Mouse (Mus musculus): ENCODE measurements around the gene A730061H03Rik. TPM values are rescaled to one million over a fixed set of nuclear protein-coding genes. Genes with fewer than 3 reads are reported as not detected.
A peak's percentile ranks its signal among the peaks of the same experiment; 100 is the strongest.

Gene A730061H03Rik
- polyA plus RNA-seq, 1 experiment from 2014 or later: 1.4 TPM

DNA sequence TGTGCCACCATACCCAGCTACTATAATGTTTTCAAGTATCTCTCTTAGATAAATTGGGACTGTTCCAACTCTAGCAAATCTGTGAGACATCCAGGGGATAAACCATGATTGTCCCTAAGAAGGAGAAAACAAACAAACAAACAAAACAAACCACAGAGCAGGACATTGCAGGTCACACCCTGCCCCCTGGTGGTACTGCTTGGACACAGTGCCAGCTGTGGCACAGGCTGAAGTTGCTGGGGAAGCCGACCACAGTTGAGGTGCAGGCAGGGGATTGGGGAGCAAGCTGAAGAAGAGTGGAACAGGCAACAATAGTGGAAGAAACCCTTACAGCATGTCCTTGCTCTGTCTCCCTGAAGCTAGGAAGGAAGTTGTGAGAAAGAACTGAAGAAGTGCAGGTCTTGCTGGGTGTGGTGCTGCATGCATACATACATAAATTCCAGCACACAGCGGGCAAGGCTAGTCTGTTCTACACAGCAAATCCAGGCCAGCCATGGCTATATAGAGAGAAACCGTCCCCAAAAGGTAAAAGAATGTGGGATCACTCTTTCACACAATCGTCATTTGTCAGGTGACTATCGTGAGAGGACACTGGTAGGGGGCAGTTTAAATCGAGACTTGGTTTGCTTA, 24.0 kb downstream of the A730061H03Rik start:
- WGBS: 46% methylated on average over 6 of the region's 6 CpGs
- Histone ChIP-seq H3K4me1 (peaks cover 10% of the 10 kb centered on the region), H3K9me3 (no peaks in the 10 kb centered on the region), H3K27ac (no peak overlapping the region), H3K36me3 (no peaks in the 10 kb centered on the region), H3K4me3 (no peak overlapping the region), H3K27me3 (no peaks in the 10 kb centered on the region), H3K4me2 (no peak overlapping the region), H3K9ac (no peak overlapping the region)
- no peak for ATAC-seq (ENCODE audit: insufficient number of reproducible peaks, low FRiP score, low TSS enrichment, low read depth)

DNA sequence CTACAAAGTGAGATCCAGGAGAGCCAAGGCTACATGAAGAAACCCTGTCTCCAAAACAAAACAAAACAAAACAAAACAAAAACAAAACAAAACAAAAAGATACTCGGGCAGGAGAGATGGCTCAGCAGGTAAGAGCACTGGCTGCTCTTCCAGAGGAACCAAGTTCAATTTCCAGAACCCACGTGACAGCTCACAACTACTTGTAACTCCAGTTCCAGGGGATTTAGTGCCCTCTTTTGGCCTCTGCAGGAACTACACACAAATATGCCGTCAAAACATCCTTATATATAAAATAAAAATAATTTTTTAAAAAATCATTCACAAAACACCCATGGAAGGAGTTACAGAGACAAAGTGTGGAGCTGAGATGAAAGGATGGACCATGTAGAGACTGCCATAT, 32.3 kb downstream of the A730061H03Rik start:
- Histone ChIP-seq H3K27ac (no peak overlapping the region), H3K4me2 (no peak overlapping the region), H3K4me1 (no peaks in the 10 kb centered on the region), H3K36me3 (no peaks in the 10 kb centered on the region), H3K9me3 (no peaks in the 10 kb centered on the region), H3K4me3 (no peak overlapping the region), H3K27me3 (peaks cover 6% of the 10 kb centered on the region; the same call in 1 of the 2 replicates), H3K9ac (no peak overlapping the region)
- no peak for ATAC-seq (ENCODE audit: insufficient number of reproducible peaks, low FRiP score, low TSS enrichment, low read depth)
- WGBS: 20% methylated on average over 3 of the region's 3 CpGs

DNA sequence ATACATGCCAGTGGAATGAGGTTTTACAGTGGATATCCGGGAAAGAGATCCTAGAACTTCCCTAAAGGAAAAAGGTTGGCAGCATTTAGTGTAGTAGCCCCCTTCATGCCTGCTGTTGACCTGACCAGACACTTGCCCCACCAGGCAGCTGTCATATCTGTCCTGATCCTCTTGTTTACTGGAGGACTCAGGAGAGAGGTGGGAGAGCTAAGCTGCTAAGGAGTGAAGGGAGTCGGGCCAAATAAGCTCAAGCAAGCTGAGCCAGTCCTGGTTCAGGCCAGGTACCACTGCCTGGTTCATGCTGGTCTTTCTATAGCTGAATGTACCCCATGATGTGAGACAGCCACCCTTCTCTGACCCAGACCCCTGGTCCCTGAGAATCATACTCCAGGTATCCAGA, 33.5 kb downstream of the A730061H03Rik start:
- no peak overlapping the region for H3K4me3 ChIP-seq
- H3K9ac ChIP-seq: no peak overlapping the region
- WGBS: 81% methylated on average over 2 of the region's 2 CpGs
- ATAC-seq (ENCODE audit: insufficient number of reproducible peaks, low FRiP score, low TSS enrichment, low read depth): no peak
- no peak overlapping the region for H3K4me2 ChIP-seq
- no peak overlapping the region for H3K27ac ChIP-seq
- no peaks in the 10 kb centered on the region for H3K4me1 ChIP-seq
- H3K36me3 ChIP-seq: no peaks in the 10 kb centered on the region
- H3K27me3 ChIP-seq: peaks cover 17% of the 10 kb centered on the region
- H3K9me3 ChIP-seq: no peaks in the 10 kb centered on the region

DNA sequence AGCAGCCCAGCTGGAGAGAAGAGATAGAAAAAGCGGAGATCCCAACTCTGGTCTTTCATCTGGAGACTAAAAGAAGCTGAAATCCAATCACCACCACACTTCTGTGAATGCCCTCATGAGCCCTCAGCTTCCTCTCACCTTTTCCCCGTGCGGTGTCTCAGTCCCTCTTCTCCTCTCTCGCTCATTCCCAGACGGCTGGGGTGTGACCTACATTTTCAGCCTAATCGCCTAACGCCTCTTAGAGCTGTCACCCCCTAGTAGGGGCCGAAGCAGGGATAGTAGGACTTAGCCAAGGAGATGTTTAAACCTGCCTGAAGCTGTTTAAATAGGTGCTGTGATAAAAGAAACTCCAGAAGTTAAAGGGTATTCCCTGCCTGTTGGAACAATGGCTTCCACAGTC, 35.4 kb downstream of the A730061H03Rik start, which contains the start of gene Nrl:
Gene Nrl, minus strand, starts transcription at position 197 of the 400 bp plus-strand sequence.
- no peak within 1 kb of the TSS for H3K4me2 ChIP-seq
- H3K27ac ChIP-seq: no peak within 1 kb of the TSS
- ATAC-seq (ENCODE audit: insufficient number of reproducible peaks, low FRiP score, low TSS enrichment, low read depth): no peak
- 18% methylated on average over 8 of the region's 8 CpGs for WGBS
- H3K4me3 ChIP-seq: no peak within 1 kb of the TSS
- no peaks in the 10 kb centered on the region for H3K36me3 ChIP-seq
- peaks cover 9% of the 10 kb centered on the region for H3K4me1 ChIP-seq
- H3K9me3 ChIP-seq: no peaks in the 10 kb centered on the region
- peaks cover 35% of the 10 kb centered on the region for H3K27me3 ChIP-seq
- no peak within 1 kb of the TSS for H3K9ac ChIP-seq

DNA sequence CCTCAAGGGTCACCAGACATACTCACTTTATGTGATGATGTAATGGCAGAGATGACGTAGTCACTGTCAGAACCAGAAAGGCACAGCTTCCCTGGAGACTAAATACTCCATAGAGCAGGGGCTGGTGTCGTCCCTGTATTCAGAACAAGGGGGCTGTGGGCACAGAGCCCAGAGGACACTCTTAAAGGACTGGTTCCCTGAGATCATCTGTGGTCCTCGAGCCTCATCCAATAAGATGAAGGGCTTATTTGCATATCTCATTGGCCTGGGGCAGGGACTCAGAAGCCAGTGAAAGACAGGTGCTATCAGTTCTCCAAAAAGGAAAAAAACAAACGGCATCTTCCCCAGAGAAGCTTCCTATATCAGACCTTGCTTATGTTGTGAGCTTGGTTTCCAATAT, 36.1 kb downstream of the A730061H03Rik start:
- WGBS: 51% methylated on average over 4 of the region's 4 CpGs
- Histone ChIP-seq H3K4me1 (peaks cover 9% of the 10 kb centered on the region), H3K27me3 (peaks cover 42% of the 10 kb centered on the region), H3K4me3 (no peak overlapping the region), H3K27ac (no peak overlapping the region), H3K9me3 (no peaks in the 10 kb centered on the region), H3K36me3 (no peaks in the 10 kb centered on the region), H3K9ac (no peak overlapping the region), H3K4me2 (no peak overlapping the region)
- no peak for ATAC-seq (ENCODE audit: insufficient number of reproducible peaks, low FRiP score, low TSS enrichment, low read depth)

DNA sequence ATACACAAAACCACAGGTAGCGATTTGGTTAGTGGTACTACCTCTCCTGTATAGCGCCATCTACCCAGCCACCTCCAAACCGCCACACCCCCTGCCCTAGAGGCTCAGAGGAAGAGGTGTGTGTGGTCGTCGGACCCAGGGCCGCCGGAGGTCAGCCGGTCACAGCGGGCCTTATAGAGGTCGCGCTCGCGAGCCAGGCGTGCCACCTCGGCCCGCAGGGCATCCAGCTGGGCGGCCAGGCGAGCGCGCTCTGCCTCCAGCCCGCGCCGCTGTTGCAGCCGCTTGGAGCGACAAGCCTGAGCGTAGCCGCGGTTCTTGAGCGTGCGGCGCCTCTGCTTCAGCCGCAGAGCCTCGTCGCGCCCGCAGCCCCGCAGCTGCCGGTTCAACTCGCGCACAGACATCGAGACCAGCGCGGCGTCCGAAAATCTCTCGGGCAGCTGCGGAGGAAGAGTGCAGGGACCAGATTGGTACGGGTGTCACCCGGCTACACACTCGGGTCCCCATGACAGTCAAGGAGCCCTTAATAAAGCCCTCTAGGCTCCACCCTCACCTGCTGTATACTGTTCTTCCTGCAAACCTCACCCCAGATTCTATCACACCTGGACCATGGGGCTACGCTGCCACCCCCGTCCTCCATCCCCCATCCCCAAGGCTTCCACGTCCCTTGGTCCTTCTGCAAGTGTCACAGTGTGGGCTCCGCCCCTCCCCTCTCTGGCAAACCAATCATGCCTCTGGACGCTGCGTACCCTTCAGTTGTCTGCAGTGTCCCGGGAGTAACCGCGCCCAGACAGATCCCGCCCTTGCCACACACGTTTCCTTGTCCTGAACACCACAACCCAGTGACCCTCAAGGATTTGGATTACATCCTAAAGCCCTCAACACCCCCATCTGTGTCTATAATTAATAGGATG, 39.5 kb downstream of the A730061H03Rik start:
- peak overlapping the region; percentile 46 for H3K4me3 ChIP-seq
- peak overlapping the region; percentile 86 for H3K4me2 ChIP-seq
- no peak overlapping the region for H3K27ac ChIP-seq
- WGBS: under 1% methylated on average over 61 of the region's 61 CpGs
- no peak for ATAC-seq (ENCODE audit: insufficient number of reproducible peaks, low FRiP score, low TSS enrichment, low read depth)
- H3K9me3 ChIP-seq: no peaks in the 10 kb centered on the region
- H3K36me3 ChIP-seq: no peaks in the 10 kb centered on the region
- peaks cover 9% of the 10 kb centered on the region for H3K4me1 ChIP-seq
- peaks cover 65% of the 10 kb centered on the region for H3K27me3 ChIP-seq
- H3K9ac ChIP-seq: peak overlapping the region; percentile 33; the same call in 1 of the 2 replicates

DNA sequence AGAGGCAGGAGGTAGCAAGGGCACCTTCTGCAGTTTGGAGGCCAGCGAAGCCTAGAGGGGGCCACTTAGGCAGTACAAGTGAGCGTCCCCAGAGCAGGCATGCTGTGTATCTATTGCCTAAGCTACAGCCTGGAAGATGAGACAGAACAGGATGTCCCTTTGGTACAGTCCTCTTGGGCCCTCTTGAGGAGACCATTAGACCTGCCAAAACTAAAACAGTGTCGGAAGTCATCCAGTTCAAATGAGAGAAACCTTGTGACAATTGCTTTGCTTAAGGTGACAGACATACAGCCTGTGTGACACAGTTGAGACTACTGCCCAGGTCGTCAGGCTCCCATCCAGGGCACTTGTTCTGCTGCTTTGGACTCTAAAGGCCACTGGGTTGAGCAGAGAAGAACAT, 40.6 kb downstream of the A730061H03Rik start:
- no peaks in the 10 kb centered on the region for H3K36me3 ChIP-seq
- H3K9me3 ChIP-seq: no peaks in the 10 kb centered on the region
- H3K4me3 ChIP-seq: no peak overlapping the region
- WGBS: 67% methylated on average over 4 of the region's 4 CpGs
- no peak overlapping the region for H3K9ac ChIP-seq
- H3K27ac ChIP-seq: no peak overlapping the region
- peaks cover 9% of the 10 kb centered on the region for H3K4me1 ChIP-seq
- H3K27me3 ChIP-seq: peaks cover 65% of the 10 kb centered on the region
- no peak overlapping the region for H3K4me2 ChIP-seq
- ATAC-seq (ENCODE audit: insufficient number of reproducible peaks, low FRiP score, low TSS enrichment, low read depth): no peak

DNA sequence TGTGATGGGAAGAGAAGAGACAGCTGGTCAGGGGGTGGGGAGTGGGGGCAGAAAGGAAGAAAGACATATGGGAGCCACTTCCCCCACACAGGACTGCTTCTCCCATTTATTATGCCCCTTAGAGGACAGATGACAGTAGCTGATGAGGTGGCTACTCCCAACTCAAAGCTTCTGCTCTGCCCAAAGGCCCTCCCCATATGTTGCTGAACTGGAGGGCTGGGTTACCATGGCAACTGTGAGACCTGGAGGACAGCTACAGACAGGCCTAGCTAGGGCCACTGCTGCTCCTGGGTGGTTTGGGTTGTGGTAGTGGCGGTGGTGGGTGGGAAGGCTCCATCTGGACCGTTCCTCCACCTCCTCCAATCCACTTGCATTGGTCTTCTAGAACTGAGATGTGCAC, 41.3 kb downstream of the A730061H03Rik start:
- Histone ChIP-seq H3K9ac (no peak overlapping the region), H3K4me1 (peaks cover 9% of the 10 kb centered on the region), H3K9me3 (no peaks in the 10 kb centered on the region), H3K36me3 (no peaks in the 10 kb centered on the region), H3K27ac (no peak overlapping the region), H3K27me3 (peaks cover 62% of the 10 kb centered on the region), H3K4me2 (no peak overlapping the region), H3K4me3 (no peak overlapping the region)
- WGBS: 34% methylated on average over 2 of the region's 2 CpGs
- ATAC-seq (ENCODE audit: insufficient number of reproducible peaks, low FRiP score, low TSS enrichment, low read depth): no peak

DNA sequence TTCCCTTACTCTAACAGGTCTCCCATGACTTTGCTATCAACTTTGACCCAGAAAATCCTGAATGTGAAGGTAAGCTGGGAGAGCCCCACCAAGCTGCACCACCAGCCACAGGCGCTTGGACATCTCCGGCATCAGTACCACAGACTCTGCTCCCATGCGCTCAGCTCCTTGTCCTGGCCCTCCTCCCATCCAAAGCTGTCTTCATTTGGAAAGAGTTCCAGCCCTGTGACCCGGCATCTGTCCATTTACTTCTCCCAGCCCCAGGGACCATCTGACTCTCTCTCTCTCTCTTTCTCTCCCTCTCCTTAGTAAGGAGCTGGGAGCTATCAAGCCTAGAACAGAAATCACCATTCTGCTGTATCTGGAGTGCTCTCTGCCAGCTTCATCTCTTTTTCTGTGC, 44.4 kb downstream of the A730061H03Rik start:
- H3K27me3 ChIP-seq: peaks cover 50% of the 10 kb centered on the region
- 83% methylated on average over 4 of the region's 4 CpGs for WGBS
- H3K4me2 ChIP-seq: no peak overlapping the region
- H3K4me3 ChIP-seq: no peak overlapping the region
- ATAC-seq (ENCODE audit: insufficient number of reproducible peaks, low FRiP score, low TSS enrichment, low read depth): no peak
- no peaks in the 10 kb centered on the region for H3K36me3 ChIP-seq
- H3K9ac ChIP-seq: no peak overlapping the region
- H3K27ac ChIP-seq: no peak overlapping the region
- peaks cover 9% of the 10 kb centered on the region for H3K4me1 ChIP-seq
- no peaks in the 10 kb centered on the region for H3K9me3 ChIP-seq

DNA sequence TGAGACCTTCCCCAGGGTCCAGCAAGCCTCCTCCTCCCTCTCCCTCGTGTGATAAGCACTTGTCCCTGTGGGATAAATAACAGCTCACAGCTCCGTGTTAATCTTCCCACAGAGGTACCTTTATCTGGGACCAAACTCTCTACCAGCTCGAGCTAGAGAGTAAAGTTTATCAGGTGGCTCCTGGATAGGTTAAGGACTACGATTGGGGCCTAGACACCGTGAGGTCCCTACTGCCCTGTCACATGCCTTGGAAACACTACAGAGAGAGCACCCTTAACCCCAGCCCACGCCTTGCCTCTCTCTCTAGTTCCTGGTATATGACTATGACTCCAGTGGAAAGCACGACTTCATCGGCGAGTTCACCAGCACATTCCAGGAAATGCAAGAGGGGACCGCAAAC, 46.3 kb downstream of the A730061H03Rik start:
- Histone ChIP-seq H3K36me3 (no peaks in the 10 kb centered on the region), H3K9me3 (no peaks in the 10 kb centered on the region), H3K4me2 (no peak overlapping the region), H3K4me1 (peaks cover 10% of the 10 kb centered on the region), H3K27me3 (peaks cover 38% of the 10 kb centered on the region), H3K9ac (no peak overlapping the region), H3K27ac (no peak overlapping the region), H3K4me3 (no peak overlapping the region)
- no peak for ATAC-seq (ENCODE audit: insufficient number of reproducible peaks, low FRiP score, low TSS enrichment, low read depth)
- WGBS: 58% methylated on average over 10 of the region's 10 CpGs

DNA sequence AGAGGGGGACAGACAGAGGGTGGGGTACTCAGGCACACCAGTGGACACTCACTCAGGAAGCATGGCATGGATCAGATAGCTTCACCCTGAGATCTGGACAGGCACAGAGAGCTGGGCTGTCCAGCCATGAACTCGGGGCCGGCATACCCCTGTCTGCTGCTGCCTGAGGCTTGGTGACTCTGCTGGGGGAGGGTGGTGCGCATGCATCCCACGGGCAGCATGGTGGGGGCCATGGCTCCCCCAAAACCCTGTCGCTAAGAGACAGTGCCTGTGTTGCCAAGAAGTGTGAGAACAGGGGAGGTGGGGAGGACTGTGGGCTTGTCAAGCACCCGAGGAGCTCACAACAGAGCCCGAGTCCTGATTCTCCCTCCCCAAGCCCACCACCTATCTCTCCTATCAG, 49.2 kb downstream of the A730061H03Rik start:
- Histone ChIP-seq H3K27me3 (peaks cover 17% of the 10 kb centered on the region), H3K36me3 (no peaks in the 10 kb centered on the region), H3K27ac (no peak overlapping the region), H3K4me2 (no peak overlapping the region), H3K4me3 (no peak overlapping the region), H3K4me1 (peaks cover 13% of the 10 kb centered on the region), H3K9ac (no peak overlapping the region), H3K9me3 (no peaks in the 10 kb centered on the region)
- ATAC-seq (ENCODE audit: insufficient number of reproducible peaks, low FRiP score, low TSS enrichment, low read depth): 0 out of 2 replicates have a peak, but pooled peaks have one; percentile 35
- WGBS: 52% methylated on average over 7 of the region's 7 CpGs

DNA sequence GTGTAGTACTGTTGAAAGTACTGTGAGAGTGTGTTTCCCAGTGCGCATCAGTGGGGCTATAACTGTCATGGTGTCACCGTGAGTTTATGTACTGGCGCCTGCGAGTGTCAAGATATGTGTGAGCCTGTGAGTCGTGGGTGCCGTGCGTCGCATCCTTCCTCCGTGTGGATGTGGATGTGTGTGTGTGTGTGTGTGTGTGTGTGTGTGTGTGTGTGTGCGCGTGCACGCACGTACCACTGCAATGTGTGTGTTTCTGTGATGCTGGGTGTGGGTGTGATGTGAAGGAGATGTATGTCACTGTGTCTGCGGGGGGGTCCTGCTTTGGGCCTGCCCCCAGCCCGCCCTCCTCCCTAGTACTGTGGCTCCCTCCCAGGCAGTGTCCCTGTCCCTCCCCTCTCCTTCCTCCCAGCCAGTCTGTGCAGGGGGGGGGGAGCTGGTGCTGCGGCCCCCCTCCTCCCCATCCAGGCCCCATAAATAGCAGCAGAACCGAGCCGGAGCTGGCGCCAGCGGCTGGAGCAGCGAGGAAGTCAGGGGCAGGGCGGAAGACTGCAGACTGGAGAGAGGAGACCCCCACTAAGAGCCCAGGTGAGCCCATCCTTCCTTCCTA, 50.0 kb downstream of the A730061H03Rik start, which contains the start of gene Cpne6:
Gene Cpne6, plus strand, starts transcription at position 321 of the 607 bp plus-strand sequence.
- Histone ChIP-seq H3K27me3 (peaks cover 17% of the 10 kb centered on the region), H3K9ac (0 out of 2 replicates have a peak within 1 kb of the TSS, but pooled peaks have one; percentile 14), H3K27ac (no peak within 1 kb of the TSS), H3K36me3 (no peaks in the 10 kb centered on the region), H3K4me2 (no peak within 1 kb of the TSS), H3K9me3 (no peaks in the 10 kb centered on the region), H3K4me1 (peaks cover 13% of the 10 kb centered on the region), H3K4me3 (no peak within 1 kb of the TSS)
- 60% methylated on average over 14 of the region's 22 CpGs for WGBS
- ATAC-seq (ENCODE audit: insufficient number of reproducible peaks, low FRiP score, low TSS enrichment, low read depth): no peak
